ENCODE assay signal across 9 mouse cellular contexts in genomic region chr2:103547132-103547531, GRCm38 (mm10). TPM values are rescaled to one million over a fixed set of nuclear protein-coding genes. Genes with fewer than 3 reads are reported as not detected.
DNase-seq lines count a peak whose midpoint lies in the region; ATAC-seq and TF ChIP-seq lines count a peak whose summit lies in the region.
"Had no signal": no experiment of that assay in that cellular context is flagged by ENCODE, and none has a peak within 500 bp of the region (broad histone marks: within the 10 kb centered on the region; RNA-seq: fewer than 3 reads in every experiment).

No protein-coding gene starts in this region.

- H3K27me3 ChIP-seq in heart, adult 2 months (ENCODE audit: control insufficient read depth, insufficient read depth, low read length) = no peaks in the 10 kb centered on the region
- no peaks in the 10 kb centered on the region for H3K27me3 ChIP-seq in heart, embryonic 12.5 days (replicated peaks)
- H3K27me3 ChIP-seq: lung, embryonic 15.5 days had no signal

- H3K4me1 ChIP-seq in heart, adult 2 months (ENCODE audit: control insufficient read depth, insufficient read depth, low read length) = no peaks in the 10 kb centered on the region
- no peaks in the 10 kb centered on the region for H3K4me1 ChIP-seq in heart, embryonic 12.5 days (replicated peaks)
- H3K4me1 ChIP-seq: lung, embryonic 15.5 days had no signal

- ATAC-seq in heart, embryonic 12.5 days (ENCODE audit: insufficient number of reproducible peaks, low FRiP score) = no peak
- ATAC-seq in megakaryocyte progenitor cell, adult 5-6 weeks (replicated peaks; ENCODE audit: poor library complexity) = peak; percentile 97

- 1% methylated on average over 2 of the region's 2 CpGs for WGBS in heart, adult 2 months
- WGBS in heart, embryonic 12.5 days = 8% methylated on average over 2 of the region's 2 CpGs

- intact Hi-C loops in heart, adult 2 months (cut with DNase I) = loop anchor here (1.0 kb wide), 1 partner anchor 91 kb away; no protein-coding TSS in a partner anchor

- H3K9ac ChIP-seq in heart, adult 2 months (ENCODE audit: low read depth, low read length) = no peak overlapping the region
- no peak overlapping the region for H3K9ac ChIP-seq in heart, embryonic 12.5 days
- H3K9ac ChIP-seq: lung, embryonic 15.5 days had no signal

- no peak overlapping the region for H3K4me2 ChIP-seq in heart, embryonic 12.5 days
- H3K4me2 ChIP-seq: lung, embryonic 15.5 days had no signal

- DNase-seq in heart, adult 2 months = peak; percentile 57 to 70
- peak; percentile 68 for DNase-seq in MN1 (ENCODE audit: low spot score)
- peak; percentile 69 to 74 for DNase-seq in cerebellum, adult 18-20 months
- DNase-seq in gastrocnemius, adult 8-10 months (ENCODE audit: low spot score in 2 of 2) = peak; percentile 33 to 55
- DNase-seq in layer of hippocampus, adult 8-10 months (ENCODE audit: low spot score in 2 of 2) = peak; percentile 26 to 63
- DNase-seq in spleen, postnatal 14 days (ENCODE audit: low spot score in 2 of 2) = peak; percentile 57 to 72

- peak; percentile 81 for TF ChIP-seq EP300 in heart, adult 2 months (IDR thresholded peaks at IDR 0.05; ENCODE audit: insufficient read depth, low read depth, low read length)

- H3K27ac ChIP-seq in heart, adult 2 months = no peak overlapping the region
- no peak overlapping the region for H3K27ac ChIP-seq in heart, embryonic 12.5 days (ENCODE audit: poor library complexity, severe bottlenecking)
- H3K27ac ChIP-seq: lung, embryonic 15.5 days had no signal

- H3K79me2 ChIP-seq in heart, adult 2 months (replicated peaks; ENCODE audit: control insufficient read depth, insufficient read depth, low read length) = no peaks in the 10 kb centered on the region

- no peak for TF ChIP-seq POLR2A in heart, adult 2 months (IDR thresholded peaks at IDR 0.05; ENCODE audit: insufficient read depth, low read depth, low read length)

- no peaks in the 10 kb centered on the region for H3K9me3 ChIP-seq in heart, embryonic 12.5 days (replicated peaks)
- H3K9me3 ChIP-seq: lung, embryonic 15.5 days had no signal

- TF ChIP-seq CTCF in heart, adult 2 months (IDR thresholded peaks at IDR 0.05) = peak; percentile 98

- H3K36me3 ChIP-seq in heart, adult 2 months (ENCODE audit: control insufficient read depth, insufficient read depth, low read length) = no peaks in the 10 kb centered on the region
- H3K36me3 ChIP-seq in heart, embryonic 12.5 days = no peaks in the 10 kb centered on the region
- H3K36me3 ChIP-seq: lung, embryonic 15.5 days had no signal

- H3K4me3 ChIP-seq in heart, adult 2 months = no peak overlapping the region
- H3K4me3 ChIP-seq in heart, embryonic 12.5 days = no peak overlapping the region
- H3K4me3 ChIP-seq: lung, embryonic 15.5 days had no signal

RNA-seq across cellular contexts. Expression of gene Abtb2, which starts 19.0 kb away (rescaled TPM):
- 10 to 100 TPM; 24.7 to 28.7 TPM for total RNA-seq in heart, adult 2 months (2021)
- 23.0 and 27.1 TPM in 2 replicates for polyA plus RNA-seq in heart, adult 2 months (2012; rRNA removed)
- 28.0 and 29.5 TPM in 2 replicates for polyA plus RNA-seq in heart, embryonic 12.5 days (2016; fragmentation: Nextera tagmentation; extraction: Ambion mirVana)
- 1 to 10 TPM; 5.1 to 8.8 (median 7.5) TPM for total RNA-seq in gastrocnemius, adult 8-10 months (2022)
- total RNA-seq in layer of hippocampus, adult 8-10 months (2022) = 10 to 100 TPM in 2 of 4 experiments, 1 to 10 TPM in 2; 8.8 to 10.6 (median 10.1) TPM
- total RNA-seq in megakaryocyte progenitor cell, adult 5-6 weeks (2015) = 0.10 and 0.44 TPM in 2 replicates
- 0.24 and 0.54 TPM in 2 replicates for total RNA-seq in megakaryocyte progenitor cell, adult 5-6 weeks (2017)
